Mouse (Mus musculus) right cerebral cortex, postnatal 10 days (tissue): ENCODE measurements around the gene Ccpg1.

ENCODE experiments used
- DNase-seq, 2 experiments: peaks; one replicate each; pipeline ENCODE4 v3.0.0; 2021; ENCODE audit warnings: low spot score in 2 of 2

Gene Ccpg1

DNA sequence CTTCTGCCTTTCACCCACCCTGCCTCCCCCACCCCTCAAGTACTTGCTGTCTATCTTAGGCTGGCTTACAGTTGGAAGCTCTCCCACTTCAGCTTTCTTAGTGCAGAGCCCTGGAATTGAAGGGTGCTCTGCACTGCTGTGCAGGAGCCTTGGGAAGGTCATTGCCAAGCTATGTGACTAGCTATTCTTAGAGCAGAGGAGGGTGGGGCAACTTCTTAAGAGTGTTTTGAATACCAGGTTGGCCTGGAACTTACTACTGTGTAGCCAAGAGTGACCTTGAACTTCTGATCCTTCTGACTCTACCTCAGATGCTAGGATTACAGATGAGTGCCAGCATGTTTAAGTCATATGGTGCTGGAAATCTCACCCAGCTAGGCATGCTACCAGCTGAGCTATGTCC lies 10.9 kb downstream of the Ccpg1 start:
- DNase-seq, result no peak

DNA sequence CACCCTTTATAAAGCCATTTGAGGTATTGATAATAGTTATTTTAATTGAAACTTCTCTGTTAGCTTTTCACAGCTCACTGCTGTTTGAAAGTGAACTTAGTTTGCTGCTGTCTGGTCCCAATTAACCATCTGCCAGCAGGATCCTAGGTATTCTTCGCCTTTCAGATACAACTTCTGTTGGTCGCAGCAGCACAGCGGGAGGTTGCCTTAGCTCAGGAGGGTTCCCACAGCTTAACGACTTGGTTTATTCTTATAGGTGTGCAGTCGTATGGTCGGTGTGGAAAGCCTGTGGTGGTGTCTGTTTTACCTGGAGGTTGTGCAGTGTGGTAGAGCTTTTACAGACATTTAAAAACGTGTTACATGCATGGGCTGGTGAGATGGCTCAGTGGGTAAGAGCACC lies 11.6 kb downstream of the Ccpg1 start:
- DNase-seq, result no peak

DNA sequence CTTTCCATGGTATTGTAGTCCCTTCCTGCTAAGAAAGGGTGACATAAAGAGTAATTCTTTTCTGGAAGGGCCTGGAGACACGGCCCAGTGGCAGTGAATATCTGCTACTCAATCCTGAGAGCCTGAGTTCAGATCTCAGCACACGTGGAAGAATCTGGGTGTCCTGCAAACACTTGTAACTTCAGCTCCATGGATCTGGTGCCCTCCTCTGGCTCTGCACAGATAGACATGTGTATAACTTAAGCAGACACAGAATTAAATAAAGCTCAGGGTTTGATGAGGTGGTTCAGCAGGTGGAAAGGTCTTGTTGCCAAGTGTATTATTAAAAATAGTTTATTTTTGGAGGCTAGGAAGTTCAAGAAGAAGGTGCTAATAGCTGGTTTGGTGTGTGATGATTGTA lies 15.3 kb downstream of the Ccpg1 start:
- no peak for DNase-seq

DNA sequence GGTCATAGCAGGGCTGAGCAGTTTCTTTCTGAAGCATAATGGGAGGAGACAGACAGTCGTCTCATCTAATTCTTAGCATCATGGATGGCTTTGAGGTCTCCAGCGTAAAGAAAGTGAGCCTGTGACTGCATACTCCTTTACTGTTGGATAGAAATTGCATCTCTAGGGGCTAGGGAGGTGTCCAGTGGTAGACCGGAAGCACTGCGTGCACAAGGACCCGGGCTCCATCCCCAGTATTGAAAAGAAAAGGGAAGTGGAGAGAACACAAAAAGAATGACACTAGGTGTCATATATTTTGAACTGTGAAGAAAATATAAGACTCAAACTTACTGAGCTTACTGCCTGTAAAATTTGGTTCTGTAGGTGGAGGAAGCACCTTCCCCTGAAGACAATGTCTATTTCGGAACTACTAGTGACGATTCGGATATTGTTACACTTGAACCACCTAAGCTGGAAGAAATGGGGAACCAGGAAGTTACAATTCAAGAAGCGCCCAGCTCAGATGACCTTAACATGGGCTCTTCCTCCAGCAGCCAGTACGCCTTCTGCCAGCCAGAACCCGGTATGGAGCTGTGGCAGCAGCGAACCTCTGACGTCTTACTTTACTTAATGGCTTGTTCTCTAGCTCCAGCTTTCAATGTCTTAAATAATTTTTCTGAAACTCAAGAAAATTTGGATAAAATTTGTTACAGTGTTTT lies 16.2 kb downstream of the Ccpg1 start:
- no peak for DNase-seq

DNA sequence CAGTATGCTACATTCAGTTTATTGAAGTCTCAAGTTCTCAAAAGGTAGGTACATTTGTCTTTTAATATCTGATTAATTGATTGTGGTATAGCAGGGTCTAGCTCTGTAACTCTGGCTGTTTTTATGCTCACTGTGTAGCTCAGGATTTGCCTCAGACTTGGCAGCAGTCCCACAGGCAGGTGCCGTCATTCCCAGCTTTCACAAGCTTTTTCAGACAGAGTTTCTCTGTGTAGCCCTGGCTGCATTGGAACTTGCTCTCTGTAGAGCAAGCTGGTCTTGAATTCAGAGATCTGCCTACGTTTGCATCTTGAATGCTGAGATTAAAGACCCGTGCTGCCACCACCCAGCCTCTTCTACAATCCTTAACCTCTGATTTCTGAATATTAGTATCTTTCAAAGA lies 16.9 kb downstream of the Ccpg1 start:
- peak in 1 of 2 experiments; percentile 47 for DNase-seq

DNA sequence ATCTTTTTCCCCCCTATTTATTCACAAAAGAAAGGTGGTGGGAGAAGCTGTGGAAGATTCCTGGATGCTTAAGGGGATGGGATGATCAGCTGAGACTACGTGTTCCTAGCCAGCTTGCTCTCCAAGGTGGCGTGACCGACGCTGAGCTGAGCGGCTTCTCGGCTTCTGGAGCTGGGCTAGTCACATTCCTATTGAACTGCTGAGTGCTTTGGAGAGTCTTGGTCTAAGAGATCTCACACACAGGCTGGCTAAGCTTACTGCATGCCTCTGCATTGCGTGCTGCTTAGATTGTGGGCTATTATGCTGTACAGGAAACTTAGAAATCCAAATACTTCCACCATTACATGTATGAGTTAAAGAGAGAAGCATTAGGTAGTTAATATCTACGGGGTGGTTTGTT lies 18.8 kb downstream of the Ccpg1 start:
- DNase-seq, result no peak

DNA sequence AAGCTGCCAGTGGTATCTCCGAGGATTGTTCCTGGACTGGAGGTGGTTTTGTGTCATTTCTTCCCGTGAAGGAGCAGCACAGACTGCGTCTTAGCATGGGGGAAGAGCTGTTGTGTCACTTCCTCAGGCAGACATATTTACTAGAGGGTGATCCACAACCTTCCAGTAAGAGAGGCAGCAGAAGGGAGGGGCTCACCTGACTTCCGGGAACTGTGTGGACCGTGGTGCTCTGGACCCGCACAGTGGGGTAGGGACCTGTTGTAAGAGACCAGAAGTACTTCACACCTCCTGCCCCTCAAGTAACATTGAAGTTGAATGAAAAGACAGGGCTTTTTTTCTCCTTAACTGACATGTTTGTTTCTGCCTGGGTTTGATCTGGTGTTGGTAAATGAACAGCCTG lies 19.9 kb downstream of the Ccpg1 start:
- no peak for DNase-seq

DNA sequence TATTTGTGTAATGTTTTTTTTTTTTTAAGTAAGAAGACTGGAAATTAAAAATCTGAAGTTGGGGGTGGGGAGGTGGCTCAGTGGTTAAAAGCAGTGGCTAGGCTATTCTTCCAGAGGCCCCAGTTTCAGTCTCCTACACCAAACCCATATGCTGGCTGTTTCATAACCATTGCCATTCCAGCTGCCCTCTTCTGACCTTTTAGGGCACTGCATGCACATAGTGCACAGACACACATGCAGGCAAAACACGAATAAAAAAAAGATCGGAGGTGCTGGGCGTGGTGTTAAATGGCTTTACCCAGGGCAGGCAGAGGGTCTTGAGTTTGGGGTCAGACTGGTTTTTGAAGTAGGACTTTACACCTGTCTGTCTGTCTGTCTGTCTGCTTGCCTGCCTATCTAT lies 20.9 kb downstream of the Ccpg1 start:
- DNase-seq, result no peak

DNA sequence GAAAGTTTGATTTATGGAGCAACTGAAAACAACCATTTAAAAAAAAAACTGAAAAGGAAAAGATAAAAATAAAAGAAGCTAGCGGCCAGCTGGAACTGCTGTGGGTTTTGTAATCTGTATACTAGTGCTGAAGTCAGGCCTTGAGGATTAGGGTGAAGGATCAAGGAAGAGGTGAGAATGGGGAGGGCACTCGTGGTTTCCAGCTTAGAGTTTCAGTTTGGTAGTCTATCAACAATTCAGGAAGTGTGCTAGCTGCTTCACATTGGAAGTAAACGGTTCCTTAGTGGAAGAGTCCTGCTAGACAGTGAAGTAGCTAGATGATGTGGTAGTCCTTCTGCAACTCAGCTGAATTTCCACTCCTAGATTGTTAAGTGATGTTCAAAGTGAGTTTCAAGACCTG lies 23.2 kb downstream of the Ccpg1 start:
- no peak for DNase-seq

DNA sequence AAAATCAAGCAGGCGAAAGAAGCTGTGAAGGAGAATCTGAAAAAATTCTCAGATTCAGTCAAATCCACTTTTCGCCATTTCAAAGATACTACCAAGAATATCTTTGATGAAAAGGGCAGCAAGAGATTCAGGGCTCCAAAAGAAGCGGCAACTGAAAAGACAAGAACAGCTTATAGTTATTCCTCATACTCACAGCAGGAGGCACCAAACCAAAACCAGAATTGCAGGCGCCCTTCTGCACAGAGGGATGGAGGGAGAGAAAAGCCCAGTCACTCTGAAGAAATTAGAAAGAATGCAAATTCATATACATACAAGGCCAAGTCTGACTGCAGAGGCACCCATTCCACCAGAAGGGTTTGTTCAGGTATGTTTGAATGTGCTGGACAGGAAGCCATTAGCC lies 27.4 kb downstream of the Ccpg1 start:
- no peak for DNase-seq

DNA sequence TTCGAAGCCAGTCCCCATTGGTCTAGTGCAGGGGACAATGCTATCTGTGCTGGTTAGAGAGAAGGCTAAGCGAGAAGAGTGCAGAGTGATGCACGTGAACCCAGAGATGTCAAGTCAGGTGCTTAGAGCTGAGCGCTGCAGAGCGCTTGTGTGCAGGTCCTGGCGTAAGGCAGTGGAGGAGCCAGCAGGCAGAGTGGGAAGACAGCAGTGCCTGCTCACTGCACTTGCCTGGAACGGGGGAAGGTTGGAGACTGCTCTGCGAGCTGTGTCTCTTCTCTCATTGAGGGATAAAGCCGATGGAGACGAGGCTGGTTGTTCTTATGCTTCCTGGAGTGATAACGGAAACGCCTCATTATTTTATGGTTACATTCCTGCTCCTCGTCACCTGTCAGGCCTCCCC lies 29.5 kb downstream of the Ccpg1 start:
- DNase-seq, result no peak

DNA sequence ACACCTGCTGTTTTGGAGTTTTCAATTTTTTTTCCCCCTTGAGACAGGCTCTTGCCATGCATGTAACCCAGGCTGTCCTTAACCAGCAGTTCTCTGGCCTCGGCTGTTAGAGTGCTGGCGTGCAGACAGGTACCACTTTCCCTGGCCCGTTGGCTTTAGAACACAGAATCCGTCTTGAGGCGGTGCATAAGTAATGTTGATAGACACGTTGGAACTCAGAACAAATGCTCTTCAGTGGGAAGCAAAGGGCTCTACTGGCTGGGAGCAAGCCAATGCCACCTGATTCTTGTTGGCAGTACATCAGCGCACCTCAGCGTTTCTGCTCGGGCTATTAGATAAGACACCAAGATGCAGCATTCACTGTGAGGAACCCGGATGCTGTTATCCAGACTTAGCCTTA lies 34.6 kb downstream of the Ccpg1 start:
- no peak for DNase-seq

DNA sequence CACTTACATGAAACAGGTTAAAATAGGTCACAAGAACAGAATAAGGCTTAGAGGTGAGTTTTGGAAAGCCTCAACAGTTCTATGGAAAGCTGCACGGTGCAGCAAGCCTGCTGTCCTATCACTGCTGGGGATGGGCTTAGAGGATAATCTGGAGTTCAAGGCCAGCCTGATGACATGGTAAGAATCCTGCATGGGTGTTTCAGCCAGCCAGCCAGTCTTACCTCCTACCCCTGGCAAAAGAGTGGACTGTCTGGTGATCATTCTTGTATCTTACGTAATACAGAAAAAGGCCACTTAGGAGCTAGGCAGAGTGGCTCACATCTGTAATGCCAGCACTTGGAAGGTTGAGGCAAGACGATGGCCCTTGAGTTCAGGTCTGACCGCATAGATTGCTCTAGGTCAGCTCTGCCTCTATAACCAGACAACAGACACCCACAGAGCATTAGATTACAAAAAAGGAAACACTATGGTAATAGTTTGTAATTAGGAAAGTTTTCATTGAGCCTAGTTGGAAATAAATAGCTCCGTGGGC lies 35.4 kb downstream of the Ccpg1 start:
- DNase-seq, result no peak

DNA sequence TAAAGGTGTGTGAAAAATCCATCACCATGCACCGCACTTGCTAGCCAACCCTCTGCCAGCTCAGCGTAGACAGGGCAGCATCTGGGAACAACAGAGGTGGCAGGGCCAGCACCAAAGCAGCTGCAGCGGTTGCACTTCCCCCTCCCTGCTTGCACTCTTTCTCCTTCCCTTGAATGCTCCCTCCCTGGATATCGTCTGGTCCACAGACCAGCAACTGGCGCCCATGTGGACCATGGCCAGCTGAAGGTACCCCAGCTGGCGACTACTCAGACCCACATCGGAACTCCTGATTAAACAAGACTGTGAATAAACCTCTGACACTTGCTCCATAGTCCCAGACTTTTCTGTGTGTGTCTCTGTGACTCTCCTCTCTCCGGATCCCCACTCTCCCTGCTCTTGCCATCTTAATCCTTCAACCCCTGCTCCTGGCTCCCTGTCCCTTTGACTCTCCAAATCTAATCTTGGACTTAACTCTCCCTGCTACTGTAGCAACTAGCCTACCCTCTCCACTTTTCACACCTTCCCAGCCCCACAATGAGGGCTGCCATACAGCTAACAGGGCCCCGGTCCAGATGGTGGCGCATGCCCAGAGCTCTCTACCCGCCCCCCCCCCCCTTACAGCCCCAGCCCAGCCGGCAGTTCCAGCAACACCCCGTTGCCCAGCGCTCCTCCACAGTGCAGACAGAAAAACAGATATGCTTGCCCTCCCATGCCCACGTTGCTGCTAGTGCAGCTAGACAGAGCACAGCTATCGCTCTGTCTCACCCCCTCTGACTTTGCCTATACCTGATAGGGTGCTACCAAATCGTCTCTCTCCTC lies 40.8 kb downstream of the Ccpg1 start:
- peak; percentile 47 to 50 for DNase-seq

DNA sequence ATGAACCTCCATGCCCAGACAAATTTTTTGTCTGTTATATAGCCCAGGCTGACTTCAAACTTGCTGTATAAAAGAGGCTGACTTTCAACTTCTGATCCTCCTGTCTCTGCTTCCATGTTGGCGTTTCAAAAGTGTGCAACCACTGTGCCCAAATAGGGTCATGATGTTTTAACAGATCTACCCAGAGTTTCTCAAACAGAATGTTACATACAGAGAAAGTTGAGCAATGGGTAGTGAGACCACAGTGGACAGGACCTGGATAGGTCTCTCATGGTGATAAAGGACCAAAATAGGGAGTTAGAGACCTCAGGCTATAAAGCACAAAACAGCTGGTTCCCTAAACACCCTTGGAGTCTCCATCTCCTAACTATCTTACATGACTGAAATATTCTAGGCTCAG lies 45.2 kb downstream of the Ccpg1 start:
- no peak for DNase-seq

DNA sequence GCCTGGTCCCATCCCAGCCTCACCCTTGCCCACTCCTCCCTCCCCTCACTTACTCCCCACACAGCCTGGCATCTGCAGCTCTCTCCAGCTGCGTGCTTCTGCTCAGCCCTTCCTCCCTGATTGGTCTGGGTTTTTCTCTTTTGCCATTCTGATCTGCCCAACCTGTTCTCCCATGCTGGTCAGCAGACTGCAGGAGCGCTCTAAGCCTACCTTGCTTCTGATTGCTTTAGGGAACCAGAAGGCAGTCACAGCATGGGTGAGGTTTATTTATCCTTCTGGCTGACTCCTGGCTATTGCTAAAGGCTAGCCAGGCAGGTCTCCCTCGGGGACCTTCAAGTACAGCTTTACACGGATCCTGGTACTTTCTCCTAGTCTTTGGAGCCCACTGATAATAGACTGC lies 46.2 kb downstream of the Ccpg1 start:
- DNase-seq, result no peak

DNA sequence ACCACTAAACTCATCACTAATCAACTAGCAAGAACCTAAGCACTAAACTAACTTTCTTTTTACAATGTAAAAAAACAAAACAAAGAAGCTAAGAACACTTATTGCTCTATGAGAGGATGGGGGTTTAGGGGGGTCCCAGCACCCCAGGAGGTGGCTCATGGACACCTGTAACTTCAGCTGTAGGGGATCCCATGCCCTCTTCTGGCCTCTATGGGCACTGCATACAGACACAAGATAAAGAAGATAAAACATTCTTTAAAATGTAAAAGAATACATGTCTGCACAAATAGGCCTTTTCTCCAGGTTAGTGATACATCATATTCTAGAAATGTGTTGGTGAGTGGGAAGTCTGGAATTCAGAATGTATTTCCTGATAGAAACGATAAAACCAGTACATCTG lies 48.2 kb downstream of the Ccpg1 start:
- DNase-seq, result no peak

DNA sequence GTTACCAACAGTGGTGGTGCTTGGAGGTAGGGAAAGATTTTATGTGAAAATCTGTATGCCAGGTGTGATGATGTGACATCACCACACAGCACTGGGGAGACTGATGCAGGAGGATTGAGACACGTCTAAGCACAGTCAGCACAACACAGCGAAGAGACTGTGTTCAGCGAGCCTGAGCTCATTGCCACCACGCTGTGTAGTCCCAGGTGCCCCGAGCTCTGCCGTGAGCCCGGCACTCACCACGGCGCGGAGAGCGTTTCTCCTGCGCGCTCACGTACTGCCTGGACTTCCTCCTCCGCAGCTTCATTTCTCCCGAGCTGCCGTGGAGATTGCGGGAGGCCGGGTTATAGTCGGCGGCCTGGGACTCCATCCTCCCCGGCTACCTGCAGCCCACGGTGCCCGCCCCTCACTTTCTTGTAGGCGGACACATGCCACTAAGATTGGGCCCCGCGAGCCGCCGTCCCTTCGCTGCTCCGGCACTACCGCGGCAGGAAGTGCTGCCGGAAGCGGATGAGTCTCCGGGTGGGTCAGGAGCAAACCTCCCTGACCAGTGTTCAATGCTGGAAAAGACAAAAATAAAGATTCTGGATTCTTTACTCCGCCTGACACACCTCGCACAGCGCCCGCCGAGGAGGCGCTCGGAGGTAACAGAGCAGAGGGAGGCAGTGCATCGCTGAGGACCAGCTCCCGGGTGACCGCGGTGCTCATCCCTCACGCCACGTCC lies 54.2 kb downstream of the Ccpg1 start:
- peak; percentile 96 for DNase-seq

DNA sequence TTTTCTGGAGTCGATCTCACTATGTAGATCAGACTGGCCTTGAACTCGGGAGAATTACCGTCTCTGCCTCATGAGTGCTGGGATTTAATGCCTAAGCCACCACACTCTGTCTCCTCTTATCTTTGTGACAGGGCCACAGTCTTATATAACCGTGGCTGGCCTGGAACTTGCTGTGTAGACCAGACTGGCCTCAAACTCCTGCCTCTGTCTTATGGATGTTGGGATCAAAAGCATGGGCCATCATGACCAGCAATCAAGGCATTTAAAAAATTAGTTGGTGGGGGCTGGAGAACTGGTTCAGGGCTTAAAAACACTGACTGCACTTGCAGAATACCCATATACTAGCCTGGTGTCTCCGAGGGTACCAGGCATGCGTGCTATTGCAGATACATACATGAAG lies 54.9 kb downstream of the Ccpg1 start, which contains the start of gene Pigb:
Gene Pigb (minus strand): TSS at position 299 of the 400 bp plus-strand sequence.
- DNase-seq, result no peak

DNA sequence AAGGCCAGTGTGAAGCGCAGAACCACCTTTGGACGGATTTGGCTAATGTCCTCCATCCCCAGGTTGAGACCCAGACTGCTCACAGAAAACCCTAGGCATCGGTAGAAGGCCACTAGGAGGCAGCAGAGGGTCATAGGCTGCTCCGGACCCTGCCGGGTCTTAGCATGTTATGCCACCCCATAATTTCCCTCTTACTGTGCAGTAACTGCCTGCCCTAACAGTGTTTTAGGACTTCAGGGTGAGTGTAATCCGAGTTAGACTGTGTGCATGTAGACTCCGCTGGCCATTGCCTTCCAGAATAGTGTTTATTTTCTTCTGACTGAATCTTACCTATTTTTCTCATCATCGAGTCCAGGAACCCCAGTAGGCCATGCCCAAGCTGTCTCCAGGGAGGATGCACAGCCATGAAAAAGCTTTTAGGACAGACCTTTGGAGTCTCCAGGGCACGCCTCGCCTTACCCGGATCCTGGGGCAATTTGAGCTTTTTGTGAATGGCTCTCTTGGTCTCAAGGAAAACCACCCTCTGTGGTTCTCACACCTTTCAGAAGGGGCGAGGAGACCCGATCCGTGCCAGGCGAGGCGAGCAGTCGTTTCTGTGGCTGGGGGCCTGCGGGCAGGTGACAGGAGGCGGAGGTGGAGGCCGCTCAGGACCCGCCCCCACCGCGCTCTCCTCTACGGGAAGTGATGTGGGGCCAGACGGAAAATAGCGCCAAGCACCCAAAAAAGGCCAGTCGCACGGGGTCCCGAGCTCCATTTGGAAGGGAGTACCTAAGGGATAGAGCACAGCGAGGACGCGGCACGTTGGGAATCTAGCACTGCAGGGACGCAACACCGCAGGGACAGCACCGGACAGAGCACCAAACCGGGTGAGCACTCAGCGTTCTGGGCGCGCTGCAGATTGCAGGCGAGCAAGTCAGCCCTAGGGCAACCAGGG lies 59.2 kb downstream of the Ccpg1 start, which contains the start of gene Rab27a:
Gene Rab27a (plus strand): TSS at position 709 of the 934 bp plus-strand sequence.
- peak; percentile 82 to 86 for DNase-seq

DNA sequence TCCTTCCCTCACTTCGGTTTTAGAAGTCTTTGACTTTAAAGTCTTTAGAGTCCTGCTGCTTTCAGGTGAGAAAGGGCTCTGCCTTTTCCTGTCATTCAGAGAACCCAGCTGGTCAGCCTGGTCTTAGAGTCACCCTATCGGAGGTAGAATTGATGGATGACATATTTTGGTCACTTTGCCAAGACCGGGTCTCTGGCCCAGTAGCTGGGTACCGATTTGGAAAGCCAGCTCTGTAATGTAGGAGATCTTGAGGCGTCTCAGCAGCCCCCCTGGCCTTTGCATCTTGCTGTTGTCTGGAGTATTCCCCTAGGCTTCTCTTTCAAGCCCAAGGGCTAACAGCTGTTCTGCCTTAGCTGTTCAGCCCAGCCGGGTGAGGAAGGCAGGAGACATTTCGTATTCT lies 60.0 kb downstream of the Ccpg1 start:
- DNase-seq, result no peak
